Mouse (Mus musculus) ovary, postnatal 14 days (tissue): ENCODE results near the gene Tmem43.

Source experiments
- DNase-seq: peaks from one replicate; pipeline ENCODE4 v3.0.0; 2022; ENCODE audit warnings: low spot score

Gene Tmem43

GRCm38 (mm10) chr6:91489872-91490271, 16.4 kb downstream of the Tmem43 start:
- no peak for DNase-seq

- DNase-seq: no peak
Observed at GRCm38 (mm10) chr6:91491004-91491403, 17.5 kb downstream of the Tmem43 start.

GRCm38 (mm10) chr6:91493053-91493452, 19.6 kb downstream of the Tmem43 start:
- DNase-seq: no peak

GRCm38 (mm10) chr6:91494526-91494925, 21.0 kb downstream of the Tmem43 start:
- DNase-seq: no peak

GRCm38 (mm10) chr6:91503302-91503701, 29.8 kb downstream of the Tmem43 start:
- DNase-seq: no peak

GRCm38 (mm10) chr6:91506036-91506435, 32.5 kb downstream of the Tmem43 start:
- no peak for DNase-seq

GRCm38 (mm10) chr6:91508041-91508440, 34.5 kb downstream of the Tmem43 start:
- no peak for DNase-seq

GRCm38 (mm10) chr6:91509326-91509725, 35.8 kb downstream of the Tmem43 start:
- peak; percentile 68 for DNase-seq

- DNase-seq: no peak
Observed at GRCm38 (mm10) chr6:91510211-91510610, 36.7 kb downstream of the Tmem43 start.

- no peak for DNase-seq
Observed at GRCm38 (mm10) chr6:91514135-91514534, 40.6 kb downstream of the Tmem43 start.

GRCm38 (mm10) chr6:91514737-91515362, 41.3 kb downstream of the Tmem43 start:
- DNase-seq: no peak

GRCm38 (mm10) chr6:91515545-91516449, 42.3 kb downstream of the Tmem43 start, which contains the start of the genes Xpc and Lsm3:
TSS of gene Xpc (minus strand) at chr6:91515888.
TSS of gene Lsm3 (plus strand) at chr6:91515928.
- DNase-seq: peak; percentile 99

- DNase-seq: no peak
Observed at GRCm38 (mm10) chr6:91518454-91519020, 45.0 kb downstream of the Tmem43 start.

GRCm38 (mm10) chr6:91522816-91523215, 49.3 kb downstream of the Tmem43 start:
- no peak for DNase-seq

GRCm38 (mm10) chr6:91525544-91525943, 52.0 kb downstream of the Tmem43 start:
- no peak for DNase-seq

- DNase-seq: no peak
Observed at GRCm38 (mm10) chr6:91527227-91527860, 53.8 kb downstream of the Tmem43 start.

GRCm38 (mm10) chr6:91528265-91528664, 54.8 kb downstream of the Tmem43 start:
- no peak for DNase-seq

GRCm38 (mm10) chr6:91530673-91531072, 57.2 kb downstream of the Tmem43 start:
- no peak for DNase-seq

- DNase-seq: no peak
Observed at GRCm38 (mm10) chr6:91531276-91531675, 57.8 kb downstream of the Tmem43 start.

- DNase-seq: no peak
Observed at GRCm38 (mm10) chr6:91532661-91533060, 59.2 kb downstream of the Tmem43 start.

- no peak for DNase-seq
Observed at GRCm38 (mm10) chr6:91533359-91533758, 59.9 kb downstream of the Tmem43 start.

GRCm38 (mm10) chr6:91533771-91534170, 60.3 kb downstream of the Tmem43 start:
- DNase-seq: no peak
